Mouse (Mus musculus) mature B cell (primary cell): ENCODE results near the gene Rae1.

Experiments
- in situ Hi-C: fragments of 300-500 bp; cut with MboI; formaldehyde crosslinking; loops from 2 replicates; pipeline ENCODE4 v1.14.3; 2019

Rae1 gene

GRCm38 (mm10) chr2:173026688-173027131, 26.8 kb downstream of the Rae1 start:
- in situ Hi-C loops, result no loop called here

GRCm38 (mm10) chr2:173027169-173027823, 27.4 kb downstream of the Rae1 start:
- in situ Hi-C loops, result no loop called here

- in situ Hi-C loops, result no loop called here
Measured at GRCm38 (mm10) chr2:173027824-173028495, 28.0 kb downstream of the Rae1 start.

- in situ Hi-C loops, result no loop called here
Measured at GRCm38 (mm10) chr2:173028508-173029031, 28.7 kb downstream of the Rae1 start.

GRCm38 (mm10) chr2:173030591-173031338, 30.8 kb downstream of the Rae1 start:
- in situ Hi-C loops, result no loop called here

- in situ Hi-C loops, result no loop called here
Measured at GRCm38 (mm10) chr2:173033531-173033930, 33.6 kb downstream of the Rae1 start.

GRCm38 (mm10) chr2:173034998-173035397, 35.1 kb downstream of the Rae1 start:
- in situ Hi-C loops, result no loop called here

GRCm38 (mm10) chr2:173035653-173036052, 35.7 kb downstream of the Rae1 start:
- in situ Hi-C loops, result no loop called here

- in situ Hi-C loops, result no loop called here
Measured at GRCm38 (mm10) chr2:173036055-173036454, 36.1 kb downstream of the Rae1 start.

- in situ Hi-C loops, result no loop called here
Measured at GRCm38 (mm10) chr2:173036611-173037010, 36.7 kb downstream of the Rae1 start.

- in situ Hi-C loops, result no loop called here
Measured at GRCm38 (mm10) chr2:173037347-173037746, 37.4 kb downstream of the Rae1 start.

GRCm38 (mm10) chr2:173037827-173038607, 38.1 kb downstream of the Rae1 start:
- in situ Hi-C loops, result no loop called here

- in situ Hi-C loops, result no loop called here
Measured at GRCm38 (mm10) chr2:173039041-173039440, 39.1 kb downstream of the Rae1 start.

GRCm38 (mm10) chr2:173040803-173041202, 40.9 kb downstream of the Rae1 start:
- in situ Hi-C loops, result no loop called here

- in situ Hi-C loops, result no loop called here
Measured at GRCm38 (mm10) chr2:173041242-173041641, 41.3 kb downstream of the Rae1 start.

GRCm38 (mm10) chr2:173041893-173042292, 42.0 kb downstream of the Rae1 start:
- in situ Hi-C loops, result no loop called here

- in situ Hi-C loops, result no loop called here
Measured at GRCm38 (mm10) chr2:173042504-173043162, 42.7 kb downstream of the Rae1 start.

- in situ Hi-C loops, result no loop called here
Measured at GRCm38 (mm10) chr2:173044198-173044970, 44.5 kb downstream of the Rae1 start.

- in situ Hi-C loops, result no loop called here
Measured at GRCm38 (mm10) chr2:173046582-173047297, 46.8 kb downstream of the Rae1 start.

- in situ Hi-C loops, result no loop called here
Measured at GRCm38 (mm10) chr2:173047471-173047870, 47.6 kb downstream of the Rae1 start.
